Mouse (Mus musculus) frontal cortex, postnatal 10 days (tissue): ENCODE measurements around the gene Krtap6-1.
"Not testable (repeated sequence)": the region's sequence is repeated elsewhere in the genome, so short reads cannot be mapped to it uniquely, and the experiment has no call there.

Source experiments
- DNase-seq, 2 experiments: peaks; one replicate each; pipeline ENCODE4 v3.0.0; 2022; ENCODE audit warnings: low spot score in 2 of 2, mixed read lengths in 1 of 2

The Krtap6-1 gene

GRCm38 (mm10) chr16:89031399-89031798 lies at the start of gene Krtap6-1:
Krtap6-1 (plus strand) TSS chr16:89031699.
- DNase-seq, result not testable (repeated sequence)

- DNase-seq, result no peak
These were observed 20.8 kb upstream of the Krtap6-1 start, which contains the start of gene Krtap22-2 for GRCm38 (mm10) chr16:89010659-89011058. Krtap22-2 (minus strand) TSS chr16:89010759.

GRCm38 (mm10) chr16:89013973-89014372 lies 17.5 kb upstream of the Krtap6-1 start:
- DNase-seq, result no peak

GRCm38 (mm10) chr16:89014984-89015383 lies 16.5 kb upstream of the Krtap6-1 start, which contains the start of gene Gm10229:
Gm10229 (plus strand) TSS chr16:89015284.
- not testable (repeated sequence) for DNase-seq

DNA sequence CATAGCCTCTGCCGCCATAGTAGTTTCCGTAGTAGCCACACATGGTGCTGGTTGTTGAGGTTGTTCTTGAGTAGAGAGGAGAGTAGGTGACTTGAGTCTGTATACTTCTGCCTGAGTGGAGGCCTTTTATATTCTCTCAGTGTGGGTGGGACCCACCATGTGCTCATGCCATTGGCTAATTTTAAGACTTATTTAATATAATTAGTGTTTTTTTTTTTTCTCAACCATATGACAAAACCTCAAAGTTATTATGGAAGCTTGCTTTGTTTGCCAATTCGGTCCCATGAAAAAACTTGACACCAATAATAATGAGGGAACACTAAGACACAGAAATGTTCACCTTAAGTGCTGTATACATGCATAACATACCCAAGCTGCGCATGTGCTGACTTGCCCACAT lies 9.9 kb downstream of the Krtap6-1 start, which contains the start of gene Gm10228:
Gene Gm10228, minus strand, starts transcription at position 101 of the 400 bp plus-strand sequence.
- DNase-seq, result not testable (repeated sequence)

DNA sequence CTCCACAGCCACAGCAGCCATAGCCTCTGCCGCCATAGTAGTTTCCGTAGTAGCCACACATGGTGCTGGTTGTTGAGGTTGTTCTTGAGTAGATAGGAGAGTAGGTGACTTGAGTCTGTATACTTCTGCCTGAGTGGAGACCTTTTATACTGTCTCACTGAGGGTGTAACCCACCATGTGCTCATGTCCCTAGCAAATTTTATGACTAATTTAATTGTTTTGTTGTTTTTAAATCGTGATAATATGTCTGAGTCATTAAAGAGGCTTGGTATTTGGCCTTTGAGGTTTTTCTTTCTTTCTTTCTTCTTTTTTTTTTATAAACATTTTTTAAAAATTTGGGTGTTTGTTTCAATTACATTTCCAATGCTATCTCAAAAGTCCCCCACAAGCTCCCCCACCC lies 16.3 kb downstream of the Krtap6-1 start, which contains the start of gene Krtap6-5:
Gene Krtap6-5, minus strand, starts transcription at position 101 of the 400 bp plus-strand sequence.
- no peak for DNase-seq

DNA sequence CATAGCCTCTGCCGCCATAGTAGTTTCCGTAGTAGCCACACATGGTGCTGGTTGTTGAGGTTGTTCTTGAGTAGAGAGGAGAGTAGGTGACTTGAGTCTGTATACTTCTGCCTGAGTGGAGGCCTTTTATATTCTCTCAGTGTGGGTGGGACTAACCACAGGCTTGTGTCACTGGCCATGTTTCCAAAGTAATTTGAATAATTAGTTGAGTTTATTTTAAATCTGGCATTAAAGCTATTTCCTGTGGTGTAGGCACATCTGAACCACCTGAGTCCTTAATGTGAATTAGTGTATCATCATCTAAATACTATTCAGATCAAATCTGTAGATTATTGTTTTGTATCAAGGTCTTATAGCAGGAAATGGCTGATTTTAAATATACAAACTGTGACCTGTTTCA lies 32.4 kb downstream of the Krtap6-1 start, which contains the start of gene 1110025L11Rik:
Gene 1110025L11Rik, minus strand, starts transcription at position 101 of the 400 bp plus-strand sequence.
- not testable (repeated sequence) for DNase-seq

- not testable (repeated sequence) for DNase-seq
These were observed 39.5 kb downstream of the Krtap6-1 start for GRCm38 (mm10) chr16:89071041-89071440.
